9 mouse cellular contexts compared by ENCODE assay signal in the genomic region with DNA sequence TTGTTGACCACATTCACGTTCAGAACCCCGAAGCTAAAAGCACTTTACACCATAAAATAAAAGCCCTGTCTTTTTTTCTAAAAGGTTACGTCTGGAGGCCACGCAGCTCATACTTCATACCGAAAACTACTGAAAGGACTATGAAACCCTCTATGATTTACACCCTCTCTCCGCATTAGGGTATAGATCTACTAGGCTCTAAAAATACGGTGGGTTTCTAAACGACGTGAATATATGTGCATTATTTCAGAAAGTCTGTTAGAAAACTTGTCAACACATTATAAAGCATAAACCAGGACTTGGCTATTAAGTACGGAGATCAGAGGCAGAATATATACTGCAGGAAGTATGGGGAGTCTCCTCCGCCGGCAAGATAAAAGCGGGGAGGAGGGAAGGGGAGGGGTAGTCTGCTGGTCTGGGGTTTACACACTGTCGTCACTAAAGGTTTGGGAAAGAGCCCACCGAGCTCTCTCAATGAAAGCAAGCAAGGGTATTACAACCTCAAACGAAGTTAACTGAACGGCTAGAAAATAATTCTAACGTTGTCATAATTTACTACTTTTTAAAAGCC. TPM values are rescaled to one million over a fixed set of nuclear protein-coding genes. Genes with fewer than 3 reads are reported as not detected.
DNase-seq lines count a peak whose midpoint lies in the region; ATAC-seq and TF ChIP-seq lines count a peak whose summit lies in the region.
"Had no signal": no experiment of that assay in that cellular context is flagged by ENCODE, and none has a peak within 500 bp of the region (broad histone marks: within the 10 kb centered on the region; RNA-seq: fewer than 3 reads in every experiment).

No protein-coding gene starts in this region.

- H3K4me1 ChIP-seq in kidney, postnatal 0 days (replicated peaks; ENCODE audit: insufficient read depth, low read length) = peaks cover 5% of the 10 kb centered on the region; the same call in 1 of the 2 replicates
- peaks cover 34% of the 10 kb centered on the region for H3K4me1 ChIP-seq in forebrain, embryonic 13.5 days
- H3K4me1 ChIP-seq in liver, embryonic 12.5 days = peaks cover 30% of the 10 kb centered on the region
- no peaks in the 10 kb centered on the region for H3K4me1 ChIP-seq in stomach, postnatal 0 days (replicated peaks; ENCODE audit: control insufficient read depth, insufficient read depth)

- H3K4me3 ChIP-seq in kidney, postnatal 0 days (replicated peaks; ENCODE audit: low read depth, low read length) = no peak overlapping the region
- peak overlapping the region; percentile 65 for H3K4me3 ChIP-seq in forebrain, embryonic 13.5 days
- peak overlapping the region; percentile 76 for H3K4me3 ChIP-seq in liver, embryonic 12.5 days
- no peak overlapping the region for H3K4me3 ChIP-seq in stomach, postnatal 0 days (ENCODE audit: low read depth, low read length)

- DNase-seq in kidney, postnatal 0 days (ENCODE audit: low spot score) = peak; percentile 25
- DNase-seq in kidney, adult 18-20 months = no peak
- DNase-seq in stomach, postnatal 0 days (ENCODE audit: low spot score) = no peak
- no peak for DNase-seq in spleen, postnatal 36 days (ENCODE audit: low spot score in 2 of 2)
- DNase-seq in adrenal gland, adult 18-20 months (ENCODE audit: low spot score in 2 of 2) = no peak
- no peak for DNase-seq in layer of hippocampus, postnatal 14 days (ENCODE audit: low spot score in 2 of 2)

- ATAC-seq in kidney, postnatal 0 days (replicated peaks; ENCODE audit: low FRiP score, low read depth) = no peak
- ATAC-seq in forebrain, embryonic 13.5 days = peak; percentile 28; the same call in 1 of the 2 replicates
- no peak for ATAC-seq in liver, embryonic 12.5 days
- no peak for ATAC-seq in stomach, postnatal 0 days (ENCODE audit: low FRiP score, low TSS enrichment)

- H3K9me3 ChIP-seq in kidney, postnatal 0 days (replicated peaks; ENCODE audit: low read length) = no peaks in the 10 kb centered on the region
- H3K9me3 ChIP-seq in forebrain, embryonic 13.5 days (replicated peaks) = no peaks in the 10 kb centered on the region
- H3K9me3 ChIP-seq in liver, embryonic 12.5 days (replicated peaks) = no peaks in the 10 kb centered on the region
- no peaks in the 10 kb centered on the region for H3K9me3 ChIP-seq in stomach, postnatal 0 days (ENCODE audit: control insufficient read depth, low read length)

- WGBS in kidney, postnatal 0 days = 1% methylated on average over 18 of the region's 18 CpGs
- under 1% methylated on average over 18 of the region's 18 CpGs for WGBS in forebrain, embryonic 13.5 days
- 1% methylated on average over 18 of the region's 18 CpGs for WGBS in liver, embryonic 12.5 days (ENCODE audit: insufficient replicate concordance)
- 9% methylated on average over 18 of the region's 18 CpGs for WGBS in stomach, postnatal 0 days

- H3K9ac ChIP-seq in kidney, postnatal 0 days (ENCODE audit: low read depth, low read length) = no peak overlapping the region
- peak overlapping the region; percentile 96 for H3K9ac ChIP-seq in forebrain, embryonic 13.5 days
- peak overlapping the region; percentile 87; the same call in 1 of the 2 replicates for H3K9ac ChIP-seq in liver, embryonic 12.5 days
- no peak overlapping the region for H3K9ac ChIP-seq in stomach, postnatal 0 days (ENCODE audit: low read length)

- TF ChIP-seq CTCF in kidney, postnatal 0 days (IDR thresholded peaks at IDR 0.05; ENCODE audit: low read depth) = no peak
- no peak for TF ChIP-seq CTCF in stomach, postnatal 0 days (IDR thresholded peaks at IDR 0.05; ENCODE audit: low read depth)

- TF ChIP-seq EP300 in stomach, postnatal 0 days (optimal IDR thresholded peaks at IDR 0.05) = no peak

- no peak overlapping the region for H3K4me2 ChIP-seq in kidney, postnatal 0 days (ENCODE audit: low read length)
- peak overlapping the region; percentile 95 for H3K4me2 ChIP-seq in forebrain, embryonic 13.5 days
- H3K4me2 ChIP-seq in liver, embryonic 12.5 days = peak overlapping the region; percentile 97
- peak overlapping the region; percentile 52 for H3K4me2 ChIP-seq in stomach, postnatal 0 days (replicated peaks; ENCODE audit: low read depth)

- H3K27ac ChIP-seq in kidney, postnatal 0 days = no peak overlapping the region
- peak overlapping the region; percentile 100 for H3K27ac ChIP-seq in forebrain, embryonic 13.5 days
- no peak overlapping the region for H3K27ac ChIP-seq in liver, embryonic 12.5 days
- no peak overlapping the region for H3K27ac ChIP-seq in stomach, postnatal 0 days (replicated peaks)

- H3K36me3 ChIP-seq in kidney, postnatal 0 days (ENCODE audit: insufficient read depth, low read length) = no peaks in the 10 kb centered on the region
- no peaks in the 10 kb centered on the region for H3K36me3 ChIP-seq in forebrain, embryonic 13.5 days (ENCODE audit: poor library complexity, severe bottlenecking)
- no peaks in the 10 kb centered on the region for H3K36me3 ChIP-seq in liver, embryonic 12.5 days
- H3K36me3 ChIP-seq in stomach, postnatal 0 days (ENCODE audit: control insufficient read depth, insufficient read depth, low read length) = no peaks in the 10 kb centered on the region

- peaks cover 54% of the 10 kb centered on the region for H3K27me3 ChIP-seq in kidney, postnatal 0 days (ENCODE audit: insufficient read depth, low read length)
- no peaks in the 10 kb centered on the region for H3K27me3 ChIP-seq in forebrain, embryonic 13.5 days
- H3K27me3 ChIP-seq in liver, embryonic 12.5 days (replicated peaks) = peaks cover 32% of the 10 kb centered on the region
- no peaks in the 10 kb centered on the region for H3K27me3 ChIP-seq in stomach, postnatal 0 days (ENCODE audit: control insufficient read depth, insufficient read depth, low read length)

RNA-seq across cellular contexts. Expression of gene A830031A19Rik, which starts 0.7 kb away (rescaled TPM):
- polyA plus RNA-seq in kidney, postnatal 0 days (2015; fragmentation: Nextera tagmentation; extraction: Ambion mirVana) = not detected in 2 replicates
- not detected in 2 replicates for polyA plus RNA-seq in forebrain, embryonic 13.5 days (2015; fragmentation: Nextera tagmentation; extraction: Ambion mirVana)
- not detected in 2 replicates for polyA plus RNA-seq in liver, embryonic 12.5 days (2016; fragmentation: Nextera tagmentation; extraction: Ambion mirVana)
- polyA plus RNA-seq in stomach, postnatal 0 days (2015; fragmentation: Nextera tagmentation; extraction: Ambion mirVana) = 0.27 TPM in 1 of 2 replicates, not detected in the other
- not detected for total RNA-seq in adrenal gland, adult 18-20 months (2021)
- 1 to 10 TPM in 1 of 2 experiments, under 1 TPM in 1; 0.72 to 1.1 TPM for total RNA-seq in layer of hippocampus, postnatal 14 days (2021)
- total RNA-seq: ES-E14 had no signal

RNA-seq across cellular contexts. Expression of gene Bcl11a, which starts 3.8 kb away (rescaled TPM):
- polyA plus RNA-seq in kidney, postnatal 0 days (2015; fragmentation: Nextera tagmentation; extraction: Ambion mirVana) = 0.95 and 1.3 TPM in 2 replicates
- 159 and 161 TPM in 2 replicates for polyA plus RNA-seq in forebrain, embryonic 13.5 days (2015; fragmentation: Nextera tagmentation; extraction: Ambion mirVana)
- 53.4 and 53.5 TPM in 2 replicates for polyA plus RNA-seq in liver, embryonic 12.5 days (2016; fragmentation: Nextera tagmentation; extraction: Ambion mirVana)
- 10.5 and 11.7 TPM in 2 replicates for polyA plus RNA-seq in stomach, postnatal 0 days (2015; fragmentation: Nextera tagmentation; extraction: Ambion mirVana)
- 1 to 10 TPM; 3.2 to 3.8 TPM for total RNA-seq in adrenal gland, adult 18-20 months (2021)
- 100 to 1,000 TPM; 125 to 127 TPM for total RNA-seq in layer of hippocampus, postnatal 14 days (2021)

Comparison
In these comparisons a context has a peak if more than half of its experiments do, and no peak if none do; other contexts are left out.
1. H3K4me3 ChIP-seq: peak in forebrain, embryonic 13.5 days (single experiment) and liver, embryonic 12.5 days (single experiment); none in kidney, postnatal 0 days (single experiment) and stomach, postnatal 0 days (single experiment).
2. H3K9ac ChIP-seq: peak in forebrain, embryonic 13.5 days (single experiment) and liver, embryonic 12.5 days (single experiment); none in kidney, postnatal 0 days (single experiment) and stomach, postnatal 0 days (single experiment).